Mouse (Mus musculus) left cerebral cortex, postnatal 4 days (tissue): ENCODE data around the gene Pard3. TPM values are rescaled to one million over a fixed set of nuclear protein-coding genes. Genes with fewer than 3 reads are reported as not detected.

Experiments used
- total RNA-seq, 2 experiments: library from RNA; stranded (reverse); gene quantifications; 2 replicates each; pipeline ENCODE4 v1.2.3; 2021

Pard3 gene
- total RNA-seq, 2 experiments from 2014 or later, result 25.5 to 27.0 TPM

Other genes with a start within 250 kb of the Pard3 start
- 100 to 1,000 TPM; 134 to 136 TPM for gene Tomm20, start 118.0 kb upstream of the Pard3 start, total RNA-seq
- 10 to 100 TPM; 18.8 to 19.5 TPM for gene Rbm34, start 92.8 kb upstream of the Pard3 start, total RNA-seq